Mouse (Mus musculus) kidney, postnatal 4 days (tissue): Measurements from ENCODE around the gene Olfr1247.
"Not testable (repeated sequence)": the region's sequence is repeated elsewhere in the genome, so short reads cannot be mapped to it uniquely, and the experiment has no call there.

ENCODE experiments used
- DNase-seq, 2 experiments: peaks; one replicate each; pipeline ENCODE4 v3.0.0; 2021; ENCODE audit warnings: mixed read lengths in 2 of 2

Gene Olfr1247

DNA sequence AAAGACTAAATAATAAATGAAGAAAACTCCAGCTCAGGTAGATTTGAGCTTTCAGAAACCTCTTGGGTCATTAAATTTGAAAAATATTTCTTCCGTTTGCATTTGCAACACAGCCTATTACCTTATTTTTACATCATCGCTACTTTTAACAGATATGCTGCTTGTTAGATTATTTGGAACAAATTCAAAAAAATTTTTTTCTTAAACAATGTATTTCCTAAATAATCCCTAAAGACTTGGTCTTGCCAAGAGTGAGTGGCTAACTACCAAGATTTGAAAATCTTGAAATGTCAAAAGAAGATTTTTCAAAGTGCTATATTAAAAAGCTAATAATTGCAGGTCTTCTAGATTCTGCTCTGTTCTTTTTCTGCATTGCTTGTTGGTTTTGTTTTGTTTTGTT lies at the start of gene Olfr1247:
Olfr1247 (minus strand) TSS at position 101 of the 400 bp plus-strand sequence.
- DNase-seq, result no peak

DNA sequence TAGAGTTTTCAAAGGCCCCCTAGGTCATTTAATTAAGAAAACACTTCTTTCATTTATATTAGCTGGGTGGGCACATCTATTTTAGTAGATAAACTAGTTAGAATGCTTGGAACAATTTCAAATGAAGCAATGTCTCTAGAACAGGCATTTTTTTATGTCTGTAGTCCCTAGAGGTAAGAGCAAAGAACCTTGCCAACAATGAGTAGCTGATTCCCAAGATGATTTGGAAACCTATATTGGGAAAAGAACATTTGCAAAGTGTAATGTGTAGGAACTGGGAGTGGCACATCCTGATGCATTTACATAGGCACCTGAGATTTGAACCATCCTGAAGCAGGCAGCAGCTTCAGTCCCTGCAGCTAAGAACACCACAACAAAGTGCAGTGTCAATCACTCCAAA lies 47.4 kb upstream of the Olfr1247 start, which contains the start of gene Olfr1250:
Olfr1250 (minus strand) TSS at position 101 of the 400 bp plus-strand sequence.
- no peak for DNase-seq

DNA sequence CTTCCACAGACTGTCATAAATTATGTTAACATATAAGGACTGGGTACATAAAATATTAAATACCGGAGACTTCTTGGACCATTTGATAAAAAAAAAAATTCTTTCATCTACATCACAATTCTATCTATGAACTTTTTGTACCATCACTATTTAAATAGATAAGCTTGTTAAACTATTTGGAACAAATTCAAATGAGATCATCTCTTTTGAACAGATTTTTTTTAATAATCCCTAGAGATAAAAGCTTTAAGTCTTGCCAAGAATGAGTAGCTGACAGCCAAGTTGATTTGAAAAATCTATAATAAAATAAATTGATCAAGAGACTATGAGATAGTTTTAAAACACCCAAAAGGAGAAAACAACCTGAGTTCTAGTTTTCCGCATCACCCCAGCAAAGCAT lies 21.0 kb upstream of the Olfr1247 start, which contains the start of gene Olfr1249:
Olfr1249 (minus strand) TSS at position 101 of the 400 bp plus-strand sequence.
- DNase-seq, result no peak

DNA sequence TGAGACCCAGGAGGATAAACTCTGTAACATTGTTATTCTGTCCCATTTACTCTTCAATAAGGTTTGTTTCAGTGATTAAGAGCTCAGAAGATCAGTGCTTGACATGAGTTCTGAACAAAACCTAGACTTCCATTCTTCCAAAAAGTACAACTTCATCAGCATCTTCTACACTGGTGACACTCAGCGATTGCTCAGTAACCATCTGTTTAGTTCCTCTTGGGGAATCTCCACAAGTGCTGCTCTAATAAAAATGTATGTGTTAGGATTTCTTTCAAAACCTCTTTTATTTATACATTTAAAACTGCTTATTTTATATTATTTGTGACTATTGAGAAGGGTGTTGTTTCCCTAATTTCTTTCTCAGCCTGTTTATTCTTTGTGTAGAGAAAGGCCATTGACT lies 4.2 kb upstream of the Olfr1247 start, which contains the start of gene Olfr1248:
Olfr1248 (minus strand) TSS at position 101 of the 400 bp plus-strand sequence.
- not testable (repeated sequence) for DNase-seq

DNA sequence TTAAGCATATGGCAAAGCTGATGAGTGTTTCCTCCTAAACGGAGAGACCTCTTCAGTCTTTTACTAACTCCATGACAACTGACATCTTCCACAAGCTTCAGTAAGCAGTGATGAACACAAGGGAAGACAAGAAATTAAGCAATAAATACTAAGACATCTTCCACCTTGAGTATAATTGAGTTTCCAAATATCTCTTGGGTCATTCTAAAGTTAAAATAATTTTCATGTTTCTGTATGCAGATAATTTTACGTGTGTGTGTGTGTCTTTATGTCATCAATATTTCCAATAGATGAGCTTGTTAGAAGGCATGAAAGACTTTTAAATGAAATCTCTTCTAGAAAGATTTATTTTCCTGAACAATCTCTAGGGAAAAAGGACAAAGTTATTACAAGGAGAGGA lies 20.9 kb downstream of the Olfr1247 start, which contains the start of gene Olfr1246:
Olfr1246 (minus strand) TSS at position 101 of the 400 bp plus-strand sequence.
- DNase-seq, result no peak

DNA sequence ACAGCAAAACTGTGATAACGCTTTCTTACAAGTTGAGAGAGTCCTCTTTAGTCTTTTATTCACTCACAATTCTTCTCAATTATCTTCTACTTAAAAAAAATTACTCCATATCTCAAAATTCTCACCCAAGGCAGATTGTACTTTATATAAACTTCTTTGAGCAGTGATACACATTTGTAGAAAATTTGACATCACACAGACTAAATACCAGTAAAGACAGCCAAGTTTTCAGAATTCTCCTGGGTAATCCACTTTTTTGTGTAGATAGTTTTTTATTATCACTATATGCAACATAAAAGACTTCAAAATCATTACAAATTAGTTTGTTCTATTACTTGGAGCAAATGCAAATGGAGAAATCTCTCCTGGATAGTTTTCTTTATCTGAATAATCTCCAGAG lies 35.6 kb downstream of the Olfr1247 start, which contains the start of gene Olfr1245:
Olfr1245 (minus strand) TSS at position 101 of the 400 bp plus-strand sequence.
- no peak for DNase-seq

DNA sequence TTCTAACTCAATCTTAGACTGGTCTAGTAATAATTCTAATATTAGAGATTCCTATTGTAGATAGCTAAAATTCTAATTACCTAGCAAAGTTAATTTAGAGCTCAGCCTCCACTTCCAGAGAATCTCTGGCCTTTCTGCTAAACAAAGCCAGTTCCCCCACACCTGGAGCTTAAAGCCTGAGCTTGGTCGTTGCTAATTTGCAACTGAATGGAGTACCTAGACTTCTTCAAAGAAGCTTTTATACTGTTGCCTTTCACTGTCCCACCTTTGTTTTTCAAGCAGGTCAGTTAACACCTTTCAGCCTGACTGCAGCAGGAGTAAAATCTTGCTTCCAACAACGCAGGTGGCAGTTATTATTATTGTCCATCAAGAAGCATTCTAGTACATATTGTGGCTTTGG lies 51.2 kb downstream of the Olfr1247 start:
- DNase-seq, result not testable (repeated sequence)
